Mouse (Mus musculus) megakaryocyte, adult 5-6 weeks (primary cell): Measurements from ENCODE around the gene B4galnt4. TPM values are rescaled to one million over a fixed set of nuclear protein-coding genes. Genes with fewer than 3 reads are reported as not detected.

ENCODE experiments used
- ATAC-seq: 2 replicates; pipeline ENCODE4 v1.8.0; 2016; ENCODE audit warnings: mild to moderate bottlenecking, inconsistent platforms; ENCODE audit not compliant: poor library complexity, severe bottlenecking
- total RNA-seq, 2 experiments: library from RNA; stranded (forward) in 1 of 2; stranded (reverse) in 1 of 2; fragments of 153-499, 151-499 nt in 1 of 2; fragments of 221-1000, 200-1000 nt in 1 of 2; gene quantifications; 2 replicates each; pipeline versions ENCODE4 v1.2.3 to v1.2.4; 2015 to 2017

Gene B4galnt4
- total RNA-seq, 2 experiments from 2014 or later: 1.5 to 2.5 TPM

DNA sequence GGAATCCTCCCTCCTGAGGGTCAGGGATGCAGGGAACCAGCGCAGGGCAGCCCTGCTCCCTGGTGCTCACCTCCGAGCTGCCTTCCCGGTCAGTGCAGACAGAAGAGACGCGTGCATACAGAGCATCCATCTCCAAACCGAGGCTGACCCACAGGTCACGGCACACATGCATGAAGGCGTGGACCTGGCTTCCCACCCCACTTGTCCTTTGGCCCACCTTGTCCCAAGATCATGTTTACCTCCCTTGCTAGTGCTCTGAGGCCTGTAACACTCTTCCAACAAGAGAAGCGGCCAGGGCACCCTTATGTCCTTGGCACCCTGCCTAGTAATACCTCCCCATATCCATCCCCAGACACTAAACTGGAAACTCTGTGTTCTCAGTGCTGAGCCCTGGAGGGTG is 55.0 kb downstream of the B4galnt4 start:
- ATAC-seq: no peak

DNA sequence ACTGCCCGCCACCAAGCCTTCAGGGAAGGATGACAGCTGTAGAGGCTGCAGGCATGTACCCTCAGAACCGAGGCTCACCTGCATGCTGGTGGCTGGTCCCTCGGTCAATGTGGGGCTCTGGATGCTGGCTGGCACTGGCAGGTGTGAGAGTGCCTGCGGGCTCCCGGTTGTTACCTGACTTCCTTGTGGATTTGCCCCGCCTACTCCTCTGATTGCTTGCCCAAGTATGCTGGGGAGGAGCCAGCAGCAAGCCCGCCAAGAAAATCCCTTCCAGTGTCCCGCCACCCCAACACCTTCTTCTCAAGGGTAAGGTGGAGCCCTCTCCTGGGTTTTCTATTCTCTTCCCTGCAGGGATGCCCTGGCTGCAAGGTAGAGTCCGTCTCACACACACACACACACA is 56.7 kb downstream of the B4galnt4 start, which contains the start of gene Ano9:
Gene Ano9 (minus strand): TSS at position 171 of the 400 bp plus-strand sequence.
- no peak for ATAC-seq

DNA sequence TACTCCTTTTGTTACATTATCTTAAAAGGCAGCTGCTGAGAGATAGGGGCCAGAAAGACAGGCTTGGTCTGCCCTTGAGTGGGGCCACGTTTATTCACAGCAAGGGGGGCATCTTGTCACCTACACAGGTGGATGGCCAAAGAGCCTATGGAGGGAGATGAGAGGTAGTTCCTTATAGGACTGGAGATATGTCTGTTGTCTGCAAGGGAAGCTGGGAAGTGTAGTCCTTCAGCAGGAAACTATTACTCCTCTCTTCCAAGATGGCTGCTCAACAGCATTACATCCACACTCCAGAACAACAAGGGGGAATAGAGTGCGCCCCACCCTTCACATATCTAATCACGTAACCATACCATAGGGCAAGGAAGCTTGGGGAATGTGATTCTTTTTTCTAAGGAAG is 58.6 kb downstream of the B4galnt4 start:
- no peak for ATAC-seq

DNA sequence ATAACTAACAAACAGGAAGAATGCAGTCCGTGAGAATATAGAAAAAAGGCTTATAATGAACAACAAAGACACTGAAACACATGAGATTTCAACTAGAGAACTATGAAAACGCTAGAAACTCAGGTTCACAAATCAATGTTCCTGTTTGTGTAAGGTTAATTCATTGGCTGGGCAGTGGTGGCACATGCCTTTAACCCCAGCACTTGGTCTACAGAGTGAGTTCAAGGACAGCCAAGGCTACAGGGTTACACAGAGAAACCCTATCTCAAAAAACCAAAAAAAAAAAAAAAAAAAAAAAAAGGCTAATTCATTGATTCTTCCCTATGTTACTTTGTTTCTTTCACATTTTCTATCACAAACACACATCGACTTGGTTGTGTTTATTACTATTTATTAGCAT is 59.7 kb downstream of the B4galnt4 start:
- ATAC-seq: no peak

DNA sequence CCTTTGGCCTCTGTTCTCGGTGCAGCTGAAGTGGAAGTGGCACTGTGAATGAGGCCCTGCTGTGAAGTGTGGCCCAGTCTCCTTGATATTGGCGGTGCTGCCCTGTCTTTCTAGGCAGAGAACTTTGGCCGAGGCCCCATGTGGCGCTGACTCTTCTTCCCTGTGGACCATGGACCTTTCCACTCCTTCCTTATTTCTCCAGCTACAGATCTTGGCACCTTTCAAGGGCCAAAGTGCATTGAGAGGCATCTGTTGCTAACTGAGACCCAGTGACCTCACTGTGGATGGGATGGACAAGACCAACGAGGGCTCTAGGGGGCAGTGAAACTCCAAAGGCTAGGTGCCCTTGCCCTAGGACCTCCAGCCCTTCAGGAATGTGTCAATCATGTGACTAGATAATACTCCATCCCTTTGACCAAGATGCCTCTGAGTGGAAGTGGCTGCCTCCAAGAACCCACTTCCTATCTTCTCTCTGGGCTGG is 60.2 kb downstream of the B4galnt4 start:
- ATAC-seq: no peak

Other genes with a start within 250 kb of the B4galnt4 start
Only the 30 nearest of the 33 such genes appear.
- gene Scgb1c1, start 215.6 kb upstream of the B4galnt4 start, total RNA-seq (2015): not detected in 2 replicates
- gene Scgb1c1, start 215.6 kb upstream of the B4galnt4 start, total RNA-seq (2017): not detected in 2 replicates
- gene Odf3, start 213.3 kb upstream of the B4galnt4 start, total RNA-seq (2015): not detected in 2 replicates
- not detected in 2 replicates for gene Odf3, start 213.3 kb upstream of the B4galnt4 start, total RNA-seq (2017)
- gene Gm45785, start 204.8 kb upstream of the B4galnt4 start, total RNA-seq (2015): not detected in 2 replicates
- not detected in 2 replicates for gene Gm45785, start 204.8 kb upstream of the B4galnt4 start, total RNA-seq (2017)
- gene Ric8a, start 204.1 kb upstream of the B4galnt4 start, total RNA-seq (2015): 41.7 and 44.7 TPM in 2 replicates
- 29.7 and 30.4 TPM in 2 replicates for gene Ric8a, start 204.1 kb upstream of the B4galnt4 start, total RNA-seq (2017)
- 12.9 and 13.2 TPM in 2 replicates for gene Bet1l, start 203.5 kb upstream of the B4galnt4 start, total RNA-seq (2015)
- gene Bet1l, start 203.5 kb upstream of the B4galnt4 start, total RNA-seq (2017): 15.5 and 37.7 TPM in 2 replicates
- 87.5 and 89.5 TPM in 2 replicates for gene Psmd13, start 179.1 kb upstream of the B4galnt4 start, total RNA-seq (2015)
- 165 and 167 TPM in 2 replicates for gene Psmd13, start 179.1 kb upstream of the B4galnt4 start, total RNA-seq (2017)
- 7.9 and 9.1 TPM in 2 replicates for gene Sirt3, start 178.8 kb upstream of the B4galnt4 start, total RNA-seq (2015)
- 6.7 and 9.5 TPM in 2 replicates for gene Sirt3, start 178.8 kb upstream of the B4galnt4 start, total RNA-seq (2017)
- gene Cox8b, start 160.7 kb upstream of the B4galnt4 start, total RNA-seq (2015): not detected in 2 replicates
- not detected in 2 replicates for gene Cox8b, start 160.7 kb upstream of the B4galnt4 start, total RNA-seq (2017)
- not detected in 2 replicates for gene Nlrp6, start 140.2 kb upstream of the B4galnt4 start, total RNA-seq (2015)
- not detected in 2 replicates for gene Nlrp6, start 140.2 kb upstream of the B4galnt4 start, total RNA-seq (2017)
- 8.7 and 9.3 TPM in 2 replicates for gene Pgghg, start 119.7 kb upstream of the B4galnt4 start, total RNA-seq (2015)
- 7.8 and 10.2 TPM in 2 replicates for gene Pgghg, start 119.7 kb upstream of the B4galnt4 start, total RNA-seq (2017)
- gene Ifitm5, start 110.8 kb upstream of the B4galnt4 start, total RNA-seq (2015): 0.78 and 2.3 TPM in 2 replicates
- 1.3 TPM in 1 of 2 replicates, not detected in the other for gene Ifitm5, start 110.8 kb upstream of the B4galnt4 start, total RNA-seq (2017)
- not detected in 2 replicates for gene Gm45717, start 105.2 kb upstream of the B4galnt4 start, total RNA-seq (2015)
- 0.88 TPM in 1 of 2 replicates, not detected in the other for gene Gm45717, start 105.2 kb upstream of the B4galnt4 start, total RNA-seq (2017)
- gene Ifitm2, start 105.1 kb upstream of the B4galnt4 start, total RNA-seq (2015): 773 and 813 TPM in 2 replicates
- gene Ifitm2, start 105.1 kb upstream of the B4galnt4 start, total RNA-seq (2017): 401 and 447 TPM in 2 replicates
- 110 and 111 TPM in 2 replicates for gene Ifitm1, start 93.9 kb upstream of the B4galnt4 start, total RNA-seq (2015)
- 48.4 and 56.3 TPM in 2 replicates for gene Ifitm1, start 93.9 kb upstream of the B4galnt4 start, total RNA-seq (2017)
- 2,002 and 2,201 TPM in 2 replicates for gene Ifitm3, start 50.3 kb upstream of the B4galnt4 start, total RNA-seq (2015)
- gene Ifitm3, start 50.3 kb upstream of the B4galnt4 start, total RNA-seq (2017): 715 and 839 TPM in 2 replicates
- gene Ifitm6, start 43.2 kb upstream of the B4galnt4 start, total RNA-seq (2015): 1,773 and 2,031 TPM in 2 replicates
- 1,518 and 1,657 TPM in 2 replicates for gene Ifitm6, start 43.2 kb upstream of the B4galnt4 start, total RNA-seq (2017)
- gene Gm17387, start 32.0 kb upstream of the B4galnt4 start, total RNA-seq (2015): not detected in 2 replicates
- gene Gm17387, start 32.0 kb upstream of the B4galnt4 start, total RNA-seq (2017): not detected in 2 replicates
- 6.7 and 9.7 TPM in 2 replicates for gene Pkp3, start 17.1 kb downstream of the B4galnt4 start, total RNA-seq (2015)
- gene Pkp3, start 17.1 kb downstream of the B4galnt4 start, total RNA-seq (2017): 3.8 and 6.1 TPM in 2 replicates
- 7.5 and 9.3 TPM in 2 replicates for gene Sigirr, start 39.5 kb downstream of the B4galnt4 start, total RNA-seq (2015)
- gene Sigirr, start 39.5 kb downstream of the B4galnt4 start, total RNA-seq (2017): 7.7 and 8.2 TPM in 2 replicates
- gene Ano9, start 56.7 kb downstream of the B4galnt4 start, total RNA-seq (2015): not detected in 2 replicates
- gene Ano9, start 56.7 kb downstream of the B4galnt4 start, total RNA-seq (2017): not detected in 2 replicates
- gene Ptdss2, start 61.3 kb downstream of the B4galnt4 start, total RNA-seq (2015): 7.1 and 10.2 TPM in 2 replicates
- gene Ptdss2, start 61.3 kb downstream of the B4galnt4 start, total RNA-seq (2017): 1.9 and 2.6 TPM in 2 replicates
- gene Rnh1, start 111.8 kb downstream of the B4galnt4 start, total RNA-seq (2015): 70.5 and 86.8 TPM in 2 replicates
- 74.2 and 94.3 TPM in 2 replicates for gene Rnh1, start 111.8 kb downstream of the B4galnt4 start, total RNA-seq (2017)
- gene Hras, start 132.9 kb downstream of the B4galnt4 start, total RNA-seq (2015): 29.0 and 40.0 TPM in 2 replicates
- gene Hras, start 132.9 kb downstream of the B4galnt4 start, total RNA-seq (2017): 20.7 and 27.1 TPM in 2 replicates
- 2.1 and 2.2 TPM in 2 replicates for gene Lrrc56, start 133.1 kb downstream of the B4galnt4 start, total RNA-seq (2015)
- 1.3 and 4.3 TPM in 2 replicates for gene Lrrc56, start 133.1 kb downstream of the B4galnt4 start, total RNA-seq (2017)
- 0.36 TPM in 1 of 2 replicates, not detected in the other for gene Lmntd2, start 153.0 kb downstream of the B4galnt4 start, total RNA-seq (2015)
- gene Lmntd2, start 153.0 kb downstream of the B4galnt4 start, total RNA-seq (2017): 0.04 TPM in 1 of 2 replicates, not detected in the other
- 3.9 and 4.1 TPM in 2 replicates for gene Rassf7, start 154.8 kb downstream of the B4galnt4 start, total RNA-seq (2015)
- gene Rassf7, start 154.8 kb downstream of the B4galnt4 start, total RNA-seq (2017): 2.2 and 4.1 TPM in 2 replicates
- gene Phrf1, start 167.7 kb downstream of the B4galnt4 start, total RNA-seq (2015): 42.8 and 48.9 TPM in 2 replicates
- 48.7 and 63.5 TPM in 2 replicates for gene Phrf1, start 167.7 kb downstream of the B4galnt4 start, total RNA-seq (2017)
- gene Irf7, start 205.4 kb downstream of the B4galnt4 start, total RNA-seq (2015): 42.6 and 50.5 TPM in 2 replicates
- 60.6 and 65.6 TPM in 2 replicates for gene Irf7, start 205.4 kb downstream of the B4galnt4 start, total RNA-seq (2017)
- gene Cdhr5, start 215.7 kb downstream of the B4galnt4 start, total RNA-seq (2015): not detected in 2 replicates
- not detected in 2 replicates for gene Cdhr5, start 215.7 kb downstream of the B4galnt4 start, total RNA-seq (2017)
- gene Sct, start 218.0 kb downstream of the B4galnt4 start, total RNA-seq (2015): not detected in 2 replicates
- gene Sct, start 218.0 kb downstream of the B4galnt4 start, total RNA-seq (2017): not detected in 2 replicates